Mouse (Mus musculus) NIH3T3 (cell line): ENCODE measurements at regions not wholly inside any gene's neighbourhood (a gene's known extent, or its start where the extent isn't known, plus 50 kb on each side); places are given as distances from the start of the nearest gene placed in this dataset.

ENCODE experiments used
- DNase-seq: peaks from one replicate; pipeline ENCODE4 v3.0.0-alpha.2; 2012; ENCODE audit warnings: low read depth

DNA sequence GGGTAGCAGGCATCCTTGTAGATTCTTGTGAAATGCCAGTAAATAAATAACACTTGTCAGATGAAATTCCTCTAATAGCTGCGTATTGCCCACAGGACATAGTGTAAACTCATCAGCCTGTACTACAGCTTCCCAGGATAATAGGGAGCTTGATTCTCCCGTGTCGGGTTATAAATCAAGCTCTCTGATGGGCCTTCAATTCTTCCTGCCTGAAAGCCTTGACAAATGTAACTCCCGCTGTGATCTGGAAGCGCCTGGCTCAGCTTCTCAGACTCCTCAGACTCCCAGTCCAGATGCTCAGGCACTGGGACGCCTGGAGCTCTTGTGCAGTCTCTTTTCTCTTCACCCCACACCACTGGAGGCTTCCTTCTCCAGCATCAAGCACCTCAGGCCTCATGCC, 151.3 kb downstream of the Fam76b start:
- DNase-seq = no peak

DNA sequence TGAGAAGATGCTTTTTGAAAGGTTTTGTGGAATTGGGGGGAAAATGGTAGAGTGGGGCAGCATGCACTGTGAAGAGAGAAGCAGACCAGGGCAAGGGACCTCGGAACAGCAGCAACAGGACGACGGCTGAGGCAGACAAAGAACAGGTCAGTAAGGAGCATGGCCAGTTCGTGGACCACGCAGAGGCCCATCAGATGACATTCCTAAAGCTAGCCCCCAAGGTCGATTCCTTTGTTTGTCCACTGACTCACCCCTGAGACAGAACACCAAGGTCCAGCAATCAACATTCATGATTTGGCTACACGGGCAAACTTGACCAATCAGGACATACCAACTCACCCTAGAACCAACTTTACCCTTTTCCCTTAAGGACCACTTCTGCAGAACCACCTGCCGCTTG, 160.0 kb downstream of the Fam76b start:
- no peak for DNase-seq

DNA sequence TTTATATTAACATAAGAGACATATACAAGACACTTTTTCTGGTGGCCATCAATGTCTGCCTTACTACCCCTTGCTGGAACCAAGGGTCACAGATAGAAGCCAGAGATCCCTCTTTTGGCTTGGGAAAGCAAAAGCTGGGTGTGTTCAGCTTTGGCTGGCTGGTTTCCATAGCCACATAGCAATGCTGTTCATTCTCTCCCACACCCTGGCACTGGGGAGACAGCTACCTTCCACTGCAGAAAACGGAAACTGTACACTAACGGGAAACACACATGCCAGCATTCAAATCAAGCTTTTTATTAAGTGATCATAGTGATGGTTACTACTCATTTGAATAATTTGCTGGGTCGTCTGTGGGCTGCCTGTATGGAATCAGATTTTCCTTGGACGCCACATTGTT, 161.4 kb downstream of the Fam76b start:
- no peak for DNase-seq

DNA sequence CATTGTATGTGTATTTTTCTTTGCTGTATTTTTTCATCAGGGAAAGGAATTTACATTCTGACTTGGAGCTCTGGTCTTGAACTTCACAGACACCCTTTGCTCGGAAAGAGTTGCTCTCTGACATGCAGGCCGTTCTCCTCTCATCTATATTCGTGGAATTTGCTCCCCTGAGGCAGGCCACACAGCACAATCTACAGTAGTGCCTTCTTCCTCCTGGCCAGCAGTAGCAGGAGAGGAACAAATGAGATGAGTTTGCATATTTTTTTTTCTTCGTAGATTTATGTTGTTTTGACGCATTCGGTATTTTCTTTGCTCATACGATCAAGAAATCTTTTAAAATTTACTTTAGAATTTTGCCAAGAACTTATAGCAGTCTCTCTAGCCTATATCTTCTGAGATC, 163.4 kb downstream of the Fam76b start:
- no peak for DNase-seq

DNA sequence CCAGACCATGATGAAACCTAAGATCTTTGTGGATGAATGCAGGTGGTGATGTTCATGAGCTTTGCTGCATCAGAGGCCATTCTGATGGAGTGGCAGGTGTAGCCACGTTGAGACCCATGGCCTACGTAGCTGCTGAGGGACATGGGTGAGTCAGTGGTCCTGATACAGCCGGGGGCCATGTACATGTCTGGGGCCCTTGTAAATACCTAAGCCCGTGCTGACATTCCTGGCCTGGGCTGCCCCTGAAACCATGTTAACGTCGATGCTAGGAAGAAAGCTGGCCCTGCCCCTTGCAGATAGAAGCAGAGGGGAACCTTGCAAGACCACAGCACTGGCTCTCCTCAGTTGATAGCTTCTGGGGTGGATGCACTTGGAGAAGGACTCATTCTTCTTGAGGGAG, 165.2 kb downstream of the Fam76b start:
- no peak for DNase-seq

DNA sequence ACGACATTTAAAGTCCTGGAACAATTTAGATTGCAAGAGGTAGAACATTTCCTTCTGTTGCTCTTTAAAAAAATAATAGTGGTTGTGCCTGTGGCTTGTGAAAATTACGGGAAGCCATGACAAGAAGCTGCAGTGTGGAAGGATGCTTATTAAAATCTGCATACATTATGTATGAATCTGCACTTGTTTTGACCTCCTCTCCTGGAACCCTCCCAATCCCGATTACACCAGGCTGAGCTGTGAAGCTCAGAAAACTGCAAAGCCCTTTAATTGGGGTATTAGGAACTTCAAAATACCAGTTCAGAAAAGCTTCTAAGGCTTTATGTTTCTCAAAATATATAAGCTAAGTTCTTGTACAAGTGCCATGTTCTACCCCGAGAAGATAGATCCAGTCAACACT, 171.8 kb downstream of the Fam76b start:
- no peak for DNase-seq

DNA sequence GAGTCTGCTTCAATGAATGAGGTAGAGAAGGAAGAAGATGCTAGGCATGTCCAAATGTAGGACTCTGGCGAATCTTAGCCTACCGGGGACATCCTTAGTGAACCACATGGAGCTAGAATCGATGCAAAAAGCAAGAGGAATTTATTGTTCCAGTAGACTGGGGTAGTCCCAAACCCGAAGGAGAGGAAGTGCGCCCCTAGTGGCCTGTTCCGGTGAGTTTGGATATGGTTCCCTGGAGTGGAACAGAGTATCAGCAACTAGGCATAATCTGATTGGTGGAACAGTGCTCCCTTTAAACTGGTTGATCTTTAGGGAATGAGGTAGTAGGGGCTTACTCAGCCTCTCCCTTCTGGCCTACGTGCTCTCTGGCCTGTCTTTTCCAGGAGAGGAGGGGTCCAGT, 174.0 kb downstream of the Fam76b start:
- peak; percentile 37 for DNase-seq

DNA sequence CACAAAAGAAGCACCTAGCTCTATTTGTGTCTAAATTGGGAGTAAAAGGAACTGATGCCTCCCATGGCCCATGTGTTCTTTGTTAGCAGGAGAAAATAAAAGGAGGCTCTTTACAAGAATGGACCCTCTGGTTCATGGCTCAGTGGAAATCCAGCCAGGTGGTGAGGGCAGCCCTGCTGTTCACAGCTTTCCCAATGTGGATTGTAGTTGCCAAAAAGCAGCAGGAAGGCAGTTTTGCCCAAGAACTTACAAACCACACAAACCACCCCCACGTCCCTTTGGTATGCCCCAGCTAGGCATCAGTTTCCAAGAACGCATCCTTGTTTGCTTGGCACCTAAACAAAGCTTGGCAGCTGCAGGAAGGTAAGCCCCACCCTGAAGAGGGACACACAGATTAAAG, 174.7 kb downstream of the Fam76b start:
- DNase-seq = peak; percentile 5

DNA sequence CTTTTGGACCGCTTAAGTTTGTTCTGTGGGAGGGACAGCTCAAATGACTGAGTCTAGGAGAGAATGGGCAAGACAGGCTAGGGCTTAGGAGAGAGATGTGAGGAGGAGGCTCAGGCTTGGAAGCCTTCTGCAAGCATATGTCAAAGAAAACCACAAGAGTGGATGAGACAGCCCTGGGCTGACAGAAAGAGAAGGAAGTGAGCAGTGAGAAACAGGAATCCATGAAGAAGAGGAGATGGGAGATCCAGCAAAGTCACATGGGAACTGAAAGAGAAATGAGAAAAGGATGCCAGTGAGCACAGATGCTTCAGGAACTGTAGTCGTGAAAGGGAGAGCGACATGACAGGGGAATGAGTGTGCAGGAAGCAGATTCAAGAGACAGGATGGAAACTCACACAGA, 175.6 kb downstream of the Fam76b start:
- DNase-seq = no peak

DNA sequence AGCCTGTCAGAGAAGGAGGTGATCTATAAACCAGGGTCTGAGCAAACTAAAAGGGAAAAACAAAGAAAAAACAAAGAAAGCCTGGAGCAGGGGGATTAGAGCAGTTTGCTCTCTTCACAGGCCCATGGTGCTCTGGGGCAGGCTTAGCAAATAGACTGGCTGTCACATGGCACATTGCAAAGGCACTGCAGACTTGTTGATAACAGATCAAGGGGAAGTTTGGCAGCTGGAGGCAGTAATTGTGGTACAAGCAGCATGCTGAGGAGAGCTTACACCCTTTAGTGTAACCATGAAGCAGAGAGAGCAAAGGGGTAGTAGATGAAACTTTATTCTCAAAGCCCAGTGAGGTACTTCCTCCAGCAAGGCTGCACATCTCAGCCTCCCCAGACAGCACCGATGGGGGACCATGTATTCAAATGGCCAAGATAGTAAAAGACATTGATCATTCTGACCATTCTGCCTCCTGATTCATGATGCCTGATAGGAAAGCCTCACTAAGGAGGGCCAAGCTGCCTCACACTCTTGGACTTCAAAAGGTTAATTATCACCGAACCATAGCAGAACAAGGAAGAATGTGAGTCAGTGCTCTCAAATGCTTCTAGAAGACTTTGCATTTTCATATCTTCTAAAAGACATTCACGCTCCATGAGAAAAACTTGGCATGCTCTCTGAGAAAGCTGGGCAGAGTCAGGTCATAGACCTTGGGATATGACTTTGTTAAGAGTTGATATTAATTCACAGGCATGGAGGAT, 178.9 kb downstream of the Fam76b start:
- DNase-seq = no peak

DNA sequence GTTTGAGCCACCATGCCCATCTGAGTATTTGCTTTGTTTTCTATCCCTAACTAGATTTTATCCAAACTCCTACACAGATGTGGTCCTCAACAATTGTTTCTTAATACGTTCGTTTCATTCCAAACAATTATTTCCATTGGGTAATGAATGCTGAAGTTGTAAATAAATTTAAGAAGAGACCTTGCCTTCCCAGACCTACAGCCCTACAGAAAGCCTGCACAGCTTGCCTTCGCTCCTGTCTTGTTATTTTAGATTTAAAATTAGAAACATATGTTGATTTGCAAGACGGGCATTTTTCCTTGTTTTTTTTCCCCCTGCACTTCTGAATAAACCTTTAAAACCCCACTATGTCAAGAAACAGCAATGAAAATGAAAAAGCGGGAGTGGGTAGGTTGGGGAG, 181.9 kb downstream of the Fam76b start:
- DNase-seq = no peak

DNA sequence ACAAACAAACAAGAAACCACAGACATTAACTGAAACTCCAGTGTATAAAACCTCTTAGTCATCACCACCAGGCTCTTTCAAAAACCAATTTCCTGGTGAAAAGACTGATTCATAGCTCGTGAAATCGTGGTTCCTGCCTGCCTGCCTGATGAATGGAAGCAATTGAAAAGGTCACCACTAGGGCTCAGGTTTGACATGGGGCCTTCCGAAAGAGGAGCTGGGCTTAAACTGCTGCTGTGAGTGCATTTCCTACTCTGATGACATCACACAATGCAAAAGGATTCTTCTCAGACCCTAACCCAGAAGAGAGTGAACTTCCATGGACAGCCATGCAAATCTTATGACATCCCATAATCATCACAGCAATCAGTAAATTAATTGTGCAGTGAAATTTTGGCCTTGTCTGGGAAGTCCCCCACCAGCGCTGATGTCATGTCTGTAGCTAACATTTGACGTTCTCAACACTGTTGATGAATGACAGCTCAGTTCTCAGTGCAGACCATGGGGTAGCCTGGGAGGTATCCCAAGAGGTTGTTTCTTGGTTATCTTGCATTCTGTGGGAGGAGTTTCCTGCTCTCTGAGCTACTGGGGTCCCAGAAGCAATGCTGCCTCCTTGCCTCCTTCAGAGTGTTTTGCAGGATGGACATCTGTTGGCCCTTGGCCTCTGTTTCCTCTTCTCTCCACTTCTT, 182.9 kb downstream of the Fam76b start:
- DNase-seq = peak; percentile 55

DNA sequence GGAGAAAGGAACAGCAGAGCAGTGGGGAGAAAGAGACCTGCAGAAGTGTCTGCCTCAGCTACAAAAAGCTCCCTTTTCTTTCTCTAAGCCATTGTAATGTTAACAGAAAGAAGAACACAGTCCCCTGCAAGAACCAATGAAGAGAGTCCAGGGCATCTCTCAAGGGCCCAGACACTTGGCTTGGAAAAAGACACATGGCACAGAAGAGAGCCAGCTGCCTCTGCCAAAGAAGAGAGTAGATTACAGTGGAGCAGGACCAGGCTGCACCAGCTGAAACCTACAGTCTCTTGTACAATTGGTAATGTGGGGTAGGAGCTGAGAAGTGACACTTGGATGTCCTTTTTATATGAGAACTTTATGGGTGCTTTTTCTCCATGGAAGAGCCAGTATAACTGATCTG, 196.7 kb downstream of the Fam76b start:
- DNase-seq = no peak

DNA sequence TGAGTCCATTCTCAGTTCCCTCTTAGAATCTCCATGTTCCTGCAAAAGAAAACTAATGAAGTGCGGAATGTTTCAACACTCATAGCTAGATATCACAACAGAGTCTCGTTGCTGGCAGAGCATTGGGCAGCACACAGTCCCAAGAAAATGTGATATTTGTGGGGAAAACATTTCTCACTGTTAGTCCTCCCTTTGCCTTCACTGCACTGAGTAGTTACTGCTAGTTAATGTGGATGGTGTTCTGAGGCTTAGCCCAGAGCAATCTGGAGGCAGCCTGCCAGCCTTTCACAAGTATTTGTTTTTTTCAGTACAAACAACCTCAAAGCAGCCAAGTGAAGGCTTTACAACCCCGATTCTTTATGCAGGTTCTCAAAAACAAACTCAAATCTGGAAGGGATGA, 197.2 kb downstream of the Fam76b start:
- DNase-seq = no peak

DNA sequence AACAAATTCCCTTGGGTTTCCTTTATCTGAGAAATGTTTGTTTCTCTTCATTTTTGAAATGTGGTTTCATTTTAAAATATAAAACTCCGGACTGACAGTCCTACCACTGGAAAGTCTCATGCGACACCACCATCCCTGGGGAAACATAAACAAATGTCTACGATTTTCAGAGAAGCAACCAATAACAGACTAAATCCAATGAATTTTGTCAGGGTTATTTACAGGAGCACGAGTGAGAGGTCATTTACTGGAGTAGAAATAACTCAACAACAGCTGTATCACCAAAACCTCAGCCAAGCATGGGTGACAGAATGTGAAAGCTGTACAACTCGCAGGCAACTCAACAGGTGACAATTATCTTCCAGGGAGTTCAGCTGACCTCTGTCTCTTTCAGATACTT, 200.5 kb downstream of the Fam76b start:
- DNase-seq = no peak

DNA sequence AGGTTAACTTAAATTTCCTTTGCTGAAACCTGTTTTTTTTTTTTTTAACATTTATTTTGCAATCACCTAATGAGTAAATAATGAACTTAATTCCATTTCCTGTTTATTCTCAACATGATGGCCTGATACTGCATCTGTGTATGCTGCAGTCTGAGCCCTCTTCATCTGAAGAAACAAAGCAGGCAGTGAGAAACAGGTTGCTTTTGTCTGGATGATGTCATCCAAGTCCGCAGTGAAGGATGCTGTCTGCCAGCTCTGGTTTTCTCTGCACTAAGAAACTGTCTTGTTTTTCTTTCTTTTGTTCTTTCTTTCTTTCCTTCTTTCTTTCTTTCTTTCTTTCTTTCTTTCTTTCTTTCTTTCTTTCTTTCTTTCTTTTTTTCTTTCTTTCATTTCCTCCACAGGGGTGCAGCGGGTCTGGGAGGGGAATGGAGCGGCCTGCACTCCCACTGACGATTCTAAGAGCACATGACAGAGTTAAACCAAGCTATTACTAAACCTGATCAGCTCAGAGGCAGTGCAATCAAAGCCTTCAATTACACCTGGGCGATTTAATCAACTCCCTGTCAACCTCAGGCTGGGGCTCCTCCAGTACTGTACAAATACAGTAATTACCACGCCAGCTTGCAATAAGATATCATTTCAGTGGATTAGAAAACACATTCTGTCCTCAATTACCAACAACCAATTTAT, 204.0 kb downstream of the Fam76b start:
- no peak for DNase-seq

DNA sequence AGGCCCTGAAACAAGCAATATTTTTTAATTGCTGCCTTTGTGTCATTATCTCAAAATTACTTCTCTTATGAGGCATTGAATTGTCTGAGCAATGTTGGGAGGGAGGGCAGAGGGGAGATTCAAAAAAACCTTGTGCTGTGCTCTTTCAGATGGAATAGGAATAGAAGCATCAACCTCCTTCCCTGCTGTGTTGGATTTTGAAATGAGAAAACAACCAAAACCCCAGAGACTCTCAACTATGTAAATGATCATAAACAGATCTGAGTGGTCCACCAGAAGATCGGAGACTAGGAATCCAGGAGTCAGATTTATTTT, 204.5 kb downstream of the Fam76b start:
- no peak for DNase-seq

DNA sequence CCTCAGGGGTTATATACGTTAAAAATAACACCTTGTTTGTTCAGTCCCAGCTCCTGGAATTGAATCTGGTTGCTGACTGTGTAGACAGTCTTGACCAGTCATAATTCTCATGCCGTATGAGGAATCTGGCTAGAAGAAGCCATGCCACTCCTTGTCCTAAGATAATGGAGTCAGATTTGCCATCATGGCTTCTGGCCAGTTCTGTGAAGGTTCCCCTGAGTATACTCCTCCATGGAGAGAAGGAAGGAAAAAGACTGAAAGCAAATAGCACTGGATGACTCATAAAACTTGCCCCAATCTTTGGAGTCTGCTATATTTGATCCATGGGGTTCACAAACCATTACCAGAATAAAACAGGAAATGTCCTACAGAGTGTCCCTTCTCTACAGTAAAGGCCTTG, 208.0 kb downstream of the Fam76b start:
- no peak for DNase-seq

DNA sequence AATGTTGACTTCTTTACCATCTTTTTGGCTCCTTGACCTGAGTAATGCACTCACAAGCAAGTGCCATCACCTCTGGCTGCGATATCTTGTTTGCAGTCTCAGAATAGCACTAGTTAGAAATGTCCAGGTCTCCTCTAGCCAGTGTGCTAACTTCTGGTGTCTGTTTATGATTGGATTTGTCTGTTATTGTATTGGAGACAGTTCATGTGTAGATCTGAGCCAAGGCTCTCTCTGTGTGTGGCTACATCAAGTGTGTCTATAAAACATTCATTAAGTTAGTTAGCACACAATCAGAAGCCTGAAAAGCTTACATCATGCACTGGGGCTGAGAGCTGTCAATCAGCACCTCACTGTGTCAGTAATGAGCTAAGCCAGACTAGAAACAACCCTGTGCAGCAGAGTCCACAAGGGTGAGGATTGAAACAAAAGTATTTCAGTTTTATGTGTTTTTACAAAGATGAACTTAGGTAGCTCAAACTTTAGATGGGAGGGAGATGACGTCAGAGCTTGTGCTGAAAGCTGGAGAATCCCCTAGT, 214.5 kb downstream of the Fam76b start:
- no peak for DNase-seq

DNA sequence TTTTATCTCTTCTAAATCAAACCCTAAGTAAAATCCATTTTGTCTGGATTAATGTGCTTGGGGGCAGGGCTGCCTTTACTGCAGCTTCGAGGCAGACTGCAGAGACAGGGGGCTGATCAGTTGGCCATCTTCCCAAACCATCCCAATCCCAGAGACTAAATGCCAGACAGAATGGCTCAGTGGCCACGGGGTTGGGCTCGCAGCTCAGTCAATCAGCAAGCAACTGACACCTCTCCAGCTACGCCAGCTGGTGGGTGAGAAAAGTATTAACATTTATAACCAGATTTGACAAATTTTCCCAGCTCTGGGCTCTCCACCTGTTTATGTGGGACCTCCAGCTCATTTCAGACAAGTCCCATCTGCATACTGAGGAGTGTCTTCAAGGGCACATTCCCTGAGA, 220.7 kb downstream of the Fam76b start:
- no peak for DNase-seq

DNA sequence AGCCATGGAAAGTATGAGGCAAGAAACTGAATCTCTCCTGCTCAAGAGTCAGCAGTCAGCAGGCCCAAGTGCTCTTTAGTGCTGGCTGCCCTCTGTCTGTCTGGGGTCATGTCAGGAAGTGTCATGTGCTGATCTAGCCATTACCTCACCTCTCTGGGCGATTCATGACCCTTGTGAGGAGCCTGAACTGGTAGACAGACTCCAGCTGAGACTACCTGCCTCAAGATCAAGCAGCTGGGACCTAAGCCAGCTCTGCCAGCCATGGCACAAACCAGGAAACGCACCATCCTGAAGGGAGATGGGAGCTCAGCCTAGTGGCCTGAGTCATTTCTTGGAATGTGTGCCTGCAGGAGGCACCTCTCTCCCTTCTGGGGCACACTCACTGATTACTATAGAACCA, 221.2 kb upstream of the Sesn3 start:
- DNase-seq = no peak

DNA sequence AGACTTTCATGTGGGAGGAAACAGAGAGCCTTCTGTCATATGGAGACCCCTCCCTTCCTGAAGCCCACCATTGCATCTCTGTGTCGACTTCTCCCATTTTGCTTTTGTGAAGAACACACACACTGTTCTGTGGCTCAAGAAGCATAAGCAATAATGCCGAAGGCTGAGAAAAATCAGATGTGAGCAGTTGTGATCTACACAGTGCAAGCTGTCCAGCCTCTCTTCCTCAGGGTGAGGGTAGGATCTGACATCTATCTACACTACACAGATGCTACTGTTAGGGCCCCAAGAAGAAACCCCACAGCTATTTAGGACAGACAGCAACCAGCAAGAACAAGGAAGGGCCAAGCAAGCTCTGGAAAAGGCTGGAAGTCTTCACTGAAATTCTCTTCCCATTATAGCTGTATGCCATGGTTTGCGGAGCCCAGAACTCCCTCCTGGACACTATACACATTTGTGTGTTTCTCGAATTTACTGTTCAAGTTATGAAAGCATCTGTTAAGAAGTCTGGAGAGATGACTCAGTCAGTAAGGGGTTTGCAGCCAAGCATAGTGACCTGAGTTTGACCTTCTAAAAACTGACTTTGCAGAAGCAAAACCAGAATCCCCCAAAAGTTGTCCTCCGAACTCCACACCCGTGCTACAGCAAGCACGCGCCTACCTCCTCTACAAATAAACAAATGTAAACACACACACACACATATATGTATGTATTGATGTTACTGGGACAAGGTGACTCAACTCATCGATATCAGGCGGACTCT, 218.3 kb upstream of the Sesn3 start:
- DNase-seq = peak; percentile 24
